Mouse (Mus musculus) E14TG2a.4 (cell line): ENCODE data around the gene Cnot6l.

Source experiments
- H3K27me3 ChIP-seq: 2 replicates; pipeline ENCODE4 v1.6.1; 2014; ENCODE audit warnings: low read length, control low read depth; ENCODE audit not compliant: insufficient read depth
- H3K36me3 ChIP-seq: 2 replicates; pipeline ENCODE4 v1.6.1; 2014; ENCODE audit warnings: low read length, control low read depth; ENCODE audit not compliant: insufficient read depth
- H3K4me1 ChIP-seq: replicated peaks from 2 replicates; pipeline ENCODE4 v1.6.1; 2014; ENCODE audit warnings: low read depth, low read length, control low read depth
- H3K4me3 ChIP-seq: replicated peaks from 2 replicates; pipeline ENCODE4 v1.5.1; 2014; ENCODE audit warnings: mild to moderate bottlenecking, low read length
- H3K9me3 ChIP-seq: 2 replicates; pipeline ENCODE4 v1.6.1; 2014; ENCODE audit warnings: low read length, control low read depth
- CTCF ChIP-seq: conservative IDR thresholded peaks from 2 replicates; pipeline ENCODE4 v1.5.1; 2014; ENCODE audit warnings: low read length
- NANOG ChIP-seq: IDR thresholded peaks from 2 replicates; pipeline ENCODE4 v1.6.1; 2014; ENCODE audit warnings: borderline replicate concordance, low read length, mixed read lengths
- POU5F1 ChIP-seq: IDR thresholded peaks from 2 replicates; pipeline ENCODE4 v1.6.1; 2014; ENCODE audit warnings: low read length, borderline replicate concordance

Gene Cnot6l

DNA sequence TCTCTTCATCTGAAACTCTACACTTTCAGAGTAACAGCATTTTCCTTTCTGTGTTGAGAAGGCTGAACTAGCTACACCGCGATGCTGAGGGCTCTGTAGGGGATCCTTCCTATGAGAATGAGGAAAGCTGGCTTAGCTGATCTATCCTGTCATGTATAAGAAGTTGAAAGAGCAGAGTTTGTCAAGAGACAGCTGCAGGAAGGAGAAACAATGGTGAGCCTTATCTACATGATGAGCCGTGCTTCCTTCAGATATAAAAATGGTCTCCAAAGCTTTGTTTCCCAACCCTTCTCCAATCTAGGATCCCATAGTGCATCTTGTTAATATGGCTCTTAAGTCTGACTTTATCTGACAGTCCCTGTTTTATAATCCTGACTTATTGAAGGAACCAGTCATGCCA is 6.5 kb upstream of the Cnot6l start:
- Histone ChIP-seq H3K36me3 (no peaks in the 10 kb centered on the region), H3K4me3 (no peak overlapping the region), H3K9me3 (peaks cover 8% of the 10 kb centered on the region), H3K4me1 (no peaks in the 10 kb centered on the region), H3K27me3 (no peaks in the 10 kb centered on the region)
- no peak for TF ChIP-seq NANOG
- TF ChIP-seq POU5F1 = no peak
- no peak for TF ChIP-seq CTCF

DNA sequence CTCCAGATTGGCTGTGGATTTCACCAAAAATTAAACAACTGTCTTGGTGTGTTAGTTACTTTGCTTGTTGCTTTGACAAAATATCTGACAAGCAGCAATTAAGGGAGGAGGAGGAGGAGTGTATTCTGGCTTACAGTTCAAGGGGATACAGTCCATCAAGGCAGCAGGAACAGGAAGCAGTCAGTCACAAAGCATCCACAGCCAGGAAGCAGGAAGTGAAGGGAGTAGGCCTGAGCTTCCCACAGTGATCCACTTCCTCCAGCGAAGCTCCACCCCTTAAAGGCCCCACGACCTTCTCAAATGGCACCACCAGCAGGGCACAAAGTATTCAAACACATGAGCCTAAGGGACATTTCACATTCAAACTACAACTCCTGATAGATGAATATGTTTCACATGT is 2.8 kb upstream of the Cnot6l start:
- no peak overlapping the region for H3K4me3 ChIP-seq
- no peaks in the 10 kb centered on the region for H3K36me3 ChIP-seq
- H3K27me3 ChIP-seq = no peaks in the 10 kb centered on the region
- peaks cover 7% of the 10 kb centered on the region for H3K4me1 ChIP-seq
- peaks cover 8% of the 10 kb centered on the region for H3K9me3 ChIP-seq
- TF ChIP-seq CTCF (no peak), NANOG (no peak), POU5F1 (no peak)

DNA sequence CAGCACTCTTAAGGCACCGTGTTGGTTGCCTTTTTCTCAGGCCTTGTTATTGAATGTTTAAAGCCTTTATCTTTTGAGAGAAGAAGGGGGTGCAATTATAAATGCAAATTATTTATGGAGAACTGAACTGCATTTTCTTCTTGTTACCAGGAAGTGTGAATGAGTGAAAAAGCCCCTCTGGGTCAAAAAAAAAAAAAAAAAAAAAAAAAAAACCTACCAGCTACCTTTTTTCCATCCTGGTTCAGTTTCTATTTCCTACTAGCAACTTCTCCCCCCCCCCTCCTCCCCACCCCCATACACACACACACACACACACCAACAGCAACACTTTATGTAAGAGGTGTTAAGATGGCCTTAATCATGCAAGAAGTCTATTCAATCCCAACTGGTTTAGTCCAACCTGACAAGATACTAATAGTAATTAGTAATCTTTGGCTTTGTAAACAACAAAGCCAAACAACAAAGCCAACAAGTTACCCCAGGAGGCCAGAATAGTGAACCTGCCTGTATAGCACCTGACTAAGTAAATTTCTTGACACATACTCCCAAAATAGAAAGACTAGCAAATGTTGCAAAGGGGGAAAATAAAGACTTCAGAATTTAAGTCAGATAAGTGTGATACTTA is 463 bp downstream of the Cnot6l start:
- Histone ChIP-seq H3K9me3 (peaks cover 8% of the 10 kb centered on the region), H3K4me3 (peak overlapping the region; percentile 85), H3K4me1 (peaks cover 18% of the 10 kb centered on the region), H3K27me3 (0 out of 2 replicates have a peak, but pooled peaks cover 9% of the 10 kb centered on the region), H3K36me3 (no peaks in the 10 kb centered on the region)
- TF ChIP-seq NANOG (no peak), POU5F1 (no peak), CTCF (no peak)

GRCm38 (mm10) chr5:96162399-96163331 is 1.3 kb downstream of the Cnot6l start:
- Histone ChIP-seq H3K36me3 (no peaks in the 10 kb centered on the region), H3K4me1 (peaks cover 18% of the 10 kb centered on the region), H3K9me3 (peaks cover 8% of the 10 kb centered on the region), H3K4me3 (peak overlapping the region; percentile 85), H3K27me3 (0 out of 2 replicates have a peak, but pooled peaks cover 9% of the 10 kb centered on the region)
- TF ChIP-seq POU5F1 (no peak), CTCF (no peak), NANOG (no peak)

DNA sequence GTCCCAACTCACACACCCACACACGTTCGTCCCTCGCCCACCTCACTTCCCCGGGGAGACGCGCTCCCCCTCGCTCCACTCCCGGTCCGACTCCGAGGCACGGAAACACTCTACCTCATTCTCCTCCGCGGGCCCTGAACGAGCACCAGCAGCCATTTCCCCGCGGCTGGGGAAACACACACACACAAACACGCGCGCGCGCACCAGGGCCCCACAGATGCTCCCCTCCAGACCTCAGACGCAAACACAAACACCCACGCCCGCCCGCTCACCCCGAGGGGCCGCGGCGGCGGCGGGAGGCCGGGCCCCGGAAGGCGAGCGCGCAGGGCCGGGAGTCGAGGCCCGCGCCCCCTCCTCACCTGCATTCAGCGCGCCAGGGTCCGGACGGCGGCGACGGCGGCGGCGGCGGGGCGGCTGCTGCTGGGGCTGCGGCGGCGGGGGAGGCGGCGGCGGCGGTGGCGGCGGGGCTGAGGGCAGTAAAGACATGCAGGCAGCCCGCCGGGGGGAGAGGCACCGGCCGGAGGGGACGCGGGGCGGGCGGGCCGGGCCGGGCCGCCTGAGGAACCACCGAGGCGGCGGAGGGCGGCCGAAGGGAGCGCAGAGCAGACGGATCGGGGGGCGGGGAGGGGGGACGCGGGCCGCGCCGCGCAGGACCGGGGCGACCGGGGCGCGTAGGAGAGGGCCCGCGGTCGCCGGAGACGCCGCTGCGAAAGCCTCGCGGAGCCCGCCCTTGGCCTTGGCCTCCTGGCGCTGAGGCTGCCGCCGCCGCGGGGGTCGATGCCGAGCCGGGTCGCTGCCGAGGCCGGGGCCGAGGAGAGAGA is 2.2 kb downstream of the Cnot6l start:
- H3K27me3 ChIP-seq = 0 out of 2 replicates have a peak, but pooled peaks cover 9% of the 10 kb centered on the region
- peaks cover 18% of the 10 kb centered on the region for H3K4me1 ChIP-seq
- H3K4me3 ChIP-seq = peak overlapping the region; percentile 85
- no peak for TF ChIP-seq CTCF
- TF ChIP-seq POU5F1 = no peak
- TF ChIP-seq NANOG = no peak
- peaks cover 6% of the 10 kb centered on the region for H3K9me3 ChIP-seq
- no peaks in the 10 kb centered on the region for H3K36me3 ChIP-seq

DNA sequence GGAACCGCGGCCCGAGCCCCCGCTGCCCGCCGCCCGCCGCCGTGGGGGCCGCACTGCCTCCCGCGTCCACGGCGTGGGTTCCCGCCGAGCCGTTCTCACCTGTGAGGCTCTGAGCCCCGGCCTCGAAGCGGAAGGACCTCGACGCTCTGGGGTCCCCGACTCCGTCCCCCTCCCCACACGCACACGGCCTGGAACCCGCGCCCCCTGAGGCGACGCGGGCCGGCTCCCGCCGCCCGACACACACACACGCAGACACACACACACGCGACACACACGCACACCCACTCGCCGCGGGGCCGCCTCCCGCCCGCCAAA is 2.8 kb downstream of the Cnot6l start:
- Histone ChIP-seq H3K9me3 (0 out of 2 replicates have a peak, but pooled peaks cover under 1% of the 10 kb centered on the region), H3K27me3 (0 out of 2 replicates have a peak, but pooled peaks cover 9% of the 10 kb centered on the region), H3K4me1 (peaks cover 18% of the 10 kb centered on the region), H3K4me3 (peak overlapping the region; percentile 85), H3K36me3 (no peaks in the 10 kb centered on the region)
- no peak for TF ChIP-seq POU5F1
- no peak for TF ChIP-seq NANOG
- TF ChIP-seq CTCF = no peak

- no peaks in the 10 kb centered on the region for H3K9me3 ChIP-seq
- TF ChIP-seq POU5F1 (no peak), NANOG (no peak), CTCF (no peak)
- no peaks in the 10 kb centered on the region for H3K36me3 ChIP-seq
- H3K27me3 ChIP-seq = 0 out of 2 replicates have a peak, but pooled peaks cover 9% of the 10 kb centered on the region
- peak overlapping the region; percentile 85 for H3K4me3 ChIP-seq
- peaks cover 18% of the 10 kb centered on the region for H3K4me1 ChIP-seq
These were observed 3.3 kb downstream of the Cnot6l start for GRCm38 (mm10) chr5:96160467-96161262.

GRCm38 (mm10) chr5:96142351-96142750 is 21.6 kb downstream of the Cnot6l start:
- Histone ChIP-seq H3K36me3 (no peaks in the 10 kb centered on the region), H3K9me3 (no peaks in the 10 kb centered on the region), H3K27me3 (no peaks in the 10 kb centered on the region), H3K4me3 (no peak overlapping the region), H3K4me1 (peaks cover 12% of the 10 kb centered on the region)
- TF ChIP-seq NANOG = no peak
- no peak for TF ChIP-seq POU5F1
- no peak for TF ChIP-seq CTCF
